Mouse (Mus musculus): ENCODE data around the gene Gm20605. TPM values are rescaled to one million over a fixed set of nuclear protein-coding genes. Genes with fewer than 3 reads are reported as not detected.
A peak's percentile ranks its signal among the peaks of the same experiment; 100 is the strongest.

Gm20605 gene
- polyA plus RNA-seq, 1 experiment: 69.4 TPM

- Histone ChIP-seq H3K27me3 (ENCODE audit: control insufficient read depth, insufficient read depth, low read length) (no peaks in the 10 kb centered on the region), H3K36me3 (ENCODE audit: control insufficient read depth, insufficient read depth, low read length) (no peaks in the 10 kb centered on the region), H3K27ac (ENCODE audit: insufficient read depth, low read length) (peak overlapping the region; percentile 52; the same call in 1 of the 2 replicates), H3K4me1 (ENCODE audit: control insufficient read depth, insufficient read depth, insufficient read length) (peaks cover 12% of the 10 kb centered on the region), H3K4me3 (ENCODE audit: extremely low read depth, insufficient read depth, insufficient read length) (peak overlapping the region; percentile 71)
- DNase-seq (ENCODE audit: low read depth in 1 of 2, low spot score in 2 of 2): no peak
- 8% methylated on average over 28 of the region's 28 CpGs for WGBS
- TF ChIP-seq POLR2A (IDR thresholded peaks at IDR 0.05; ENCODE audit: low read depth, low read length) (no peak), CTCF (IDR thresholded peaks at IDR 0.05; ENCODE audit: extremely low read depth, insufficient read depth, insufficient read length, insufficient replicate concordance) (no peak)
Observed at GRCm38 (mm10) chr5:137683388-137684293, 54.7 kb downstream of the Gm20605 start.

- under 1% methylated on average over 59 of the region's 62 CpGs for WGBS
- Histone ChIP-seq H3K36me3 (ENCODE audit: control insufficient read depth, insufficient read depth, low read length) (no peaks in the 10 kb centered on the region), H3K27ac (ENCODE audit: insufficient read depth, low read length) (peak within 1 kb of the TSS; percentile 57; the same call in 1 of the 2 replicates), H3K27me3 (ENCODE audit: control insufficient read depth, insufficient read depth, low read length) (no peaks in the 10 kb centered on the region), H3K4me1 (ENCODE audit: control insufficient read depth, insufficient read depth, insufficient read length) (peaks cover 12% of the 10 kb centered on the region), H3K4me3 (ENCODE audit: extremely low read depth, insufficient read depth, insufficient read length) (peak within 1 kb of the TSS; percentile 71)
- no peak for TF ChIP-seq CTCF (IDR thresholded peaks at IDR 0.05; ENCODE audit: extremely low read depth, insufficient read depth, insufficient read length, insufficient replicate concordance)
- TF ChIP-seq POLR2A (IDR thresholded peaks at IDR 0.05; ENCODE audit: low read depth, low read length): peak; percentile 42; the same call in 1 of the 2 replicates
- peak; percentile 99 for DNase-seq (ENCODE audit: low read depth in 1 of 2, low spot score in 2 of 2)
Observed at GRCm38 (mm10) chr5:137684294-137685123, 55.5 kb downstream of the Gm20605 start, which contains the start of gene Agfg2. TSS of gene Agfg2 (minus strand) at chr5:137684726.

DNA sequence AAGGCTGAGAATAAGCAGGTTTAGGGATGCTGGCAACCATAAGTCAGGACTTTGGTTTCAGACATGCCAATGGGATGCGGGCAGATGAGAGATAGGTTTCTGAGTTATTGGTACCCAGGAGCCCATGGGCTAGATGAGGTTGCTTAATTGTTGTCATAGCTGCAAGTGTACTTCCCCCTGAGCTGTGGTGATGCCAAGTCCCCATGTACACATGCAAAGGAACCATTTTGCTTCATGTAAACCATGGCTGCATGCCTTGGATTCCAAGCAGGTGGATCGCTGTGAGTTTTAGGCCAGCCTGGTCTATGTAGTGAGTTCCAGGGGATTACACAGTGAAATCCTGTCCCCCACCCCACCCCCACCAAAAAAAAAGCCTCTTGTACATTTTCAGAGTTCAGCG is 56.7 kb downstream of the Gm20605 start:
- peaks cover 12% of the 10 kb centered on the region for H3K4me1 ChIP-seq (ENCODE audit: control insufficient read depth, insufficient read depth, insufficient read length)
- WGBS: 73% methylated on average over 3 of the region's 3 CpGs
- DNase-seq (ENCODE audit: low read depth in 1 of 2, low spot score in 2 of 2): no peak
- H3K27me3 ChIP-seq (ENCODE audit: control insufficient read depth, insufficient read depth, low read length): no peaks in the 10 kb centered on the region
- no peak overlapping the region for H3K4me3 ChIP-seq (ENCODE audit: extremely low read depth, insufficient read depth, insufficient read length)
- TF ChIP-seq CTCF (IDR thresholded peaks at IDR 0.05; ENCODE audit: extremely low read depth, insufficient read depth, insufficient read length, insufficient replicate concordance): no peak
- no peak for TF ChIP-seq POLR2A (IDR thresholded peaks at IDR 0.05; ENCODE audit: low read depth, low read length)
- H3K36me3 ChIP-seq (ENCODE audit: control insufficient read depth, insufficient read depth, low read length): no peaks in the 10 kb centered on the region
- H3K27ac ChIP-seq (ENCODE audit: insufficient read depth, low read length): peak overlapping the region; percentile 57; the same call in 1 of the 2 replicates

DNA sequence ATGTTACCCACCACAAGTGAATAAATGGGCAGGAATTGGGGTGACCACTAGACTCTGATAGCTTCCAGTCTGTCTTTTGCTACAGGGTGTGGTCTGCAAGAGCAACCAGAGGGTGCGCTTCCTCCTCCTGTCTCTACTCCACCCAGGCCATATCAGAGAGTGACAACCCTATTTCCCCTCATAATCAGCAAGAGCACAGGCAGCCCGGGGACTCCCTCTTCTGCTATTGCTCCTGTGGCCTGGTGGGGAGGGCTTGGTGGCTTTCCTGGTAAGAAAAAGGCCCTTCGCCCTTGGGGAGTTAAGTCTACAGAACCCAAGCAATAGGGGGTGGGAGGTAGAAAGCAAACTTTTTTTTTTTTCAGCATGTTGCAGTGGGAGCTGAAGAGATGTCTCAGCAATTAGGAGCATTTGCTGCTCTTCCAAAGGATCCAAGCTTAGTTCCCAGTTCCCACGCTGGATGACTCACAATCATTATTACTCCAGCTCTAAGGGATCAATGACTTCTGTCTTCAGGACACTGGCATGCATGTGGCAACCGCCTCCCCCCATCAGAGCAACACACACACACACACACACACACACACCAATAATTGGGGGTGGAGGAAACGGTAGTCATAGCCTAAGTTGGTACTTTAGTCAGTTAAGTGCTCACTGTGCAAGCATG is 57.3 kb downstream of the Gm20605 start:
- TF ChIP-seq POLR2A (IDR thresholded peaks at IDR 0.05; ENCODE audit: low read depth, low read length): no peak
- TF ChIP-seq CTCF (IDR thresholded peaks at IDR 0.05; ENCODE audit: extremely low read depth, insufficient read depth, insufficient read length, insufficient replicate concordance): no peak
- Histone ChIP-seq H3K27ac (ENCODE audit: insufficient read depth, low read length) (peak overlapping the region; percentile 42), H3K4me3 (ENCODE audit: extremely low read depth, insufficient read depth, insufficient read length) (no peak overlapping the region), H3K4me1 (ENCODE audit: control insufficient read depth, insufficient read depth, insufficient read length) (peaks cover 12% of the 10 kb centered on the region), H3K36me3 (ENCODE audit: control insufficient read depth, insufficient read depth, low read length) (no peaks in the 10 kb centered on the region), H3K27me3 (ENCODE audit: control insufficient read depth, insufficient read depth, low read length) (no peaks in the 10 kb centered on the region)
- peak in 1 of 2 experiments; percentile 51 for DNase-seq (ENCODE audit: low read depth in 1 of 2, low spot score in 2 of 2)
- WGBS: 42% methylated on average over 6 of the region's 6 CpGs

- Histone ChIP-seq H3K4me3 (ENCODE audit: extremely low read depth, insufficient read depth, insufficient read length) (no peak overlapping the region), H3K36me3 (ENCODE audit: control insufficient read depth, insufficient read depth, low read length) (no peaks in the 10 kb centered on the region), H3K27ac (ENCODE audit: insufficient read depth, low read length) (no peak overlapping the region), H3K27me3 (ENCODE audit: control insufficient read depth, insufficient read depth, low read length) (no peaks in the 10 kb centered on the region), H3K4me1 (ENCODE audit: control insufficient read depth, insufficient read depth, insufficient read length) (peaks cover 8% of the 10 kb centered on the region)
- no peak for DNase-seq (ENCODE audit: low read depth in 1 of 2, low spot score in 2 of 2)
- TF ChIP-seq CTCF (IDR thresholded peaks at IDR 0.05; ENCODE audit: extremely low read depth, insufficient read depth, insufficient read length, insufficient replicate concordance): no peak
- no peak for TF ChIP-seq POLR2A (IDR thresholded peaks at IDR 0.05; ENCODE audit: low read depth, low read length)
- WGBS: 61% methylated on average over 3 of the region's 3 CpGs
Observed at GRCm38 (mm10) chr5:137689974-137690373, 61.0 kb downstream of the Gm20605 start.

- 82% methylated on average over 9 of the region's 9 CpGs for WGBS
- H3K4me3 ChIP-seq (ENCODE audit: extremely low read depth, insufficient read depth, insufficient read length): no peak overlapping the region
- no peak for DNase-seq (ENCODE audit: low read depth in 1 of 2, low spot score in 2 of 2)
- no peak overlapping the region for H3K27ac ChIP-seq (ENCODE audit: insufficient read depth, low read length)
- TF ChIP-seq POLR2A (IDR thresholded peaks at IDR 0.05; ENCODE audit: low read depth, low read length) (no peak), CTCF (IDR thresholded peaks at IDR 0.05; ENCODE audit: extremely low read depth, insufficient read depth, insufficient read length, insufficient replicate concordance) (no peak)
- H3K27me3 ChIP-seq (ENCODE audit: control insufficient read depth, insufficient read depth, low read length): no peaks in the 10 kb centered on the region
- H3K36me3 ChIP-seq (ENCODE audit: control insufficient read depth, insufficient read depth, low read length): no peaks in the 10 kb centered on the region
- H3K4me1 ChIP-seq (ENCODE audit: control insufficient read depth, insufficient read depth, insufficient read length): peaks cover 3% of the 10 kb centered on the region; the same call in 1 of the 2 replicates
Observed at GRCm38 (mm10) chr5:137690531-137690930, 61.6 kb downstream of the Gm20605 start.
